Mouse (Mus musculus) limb, embryonic 14.5 days (tissue): ENCODE measurements around the gene Arl15. TPM values are rescaled to one million over a fixed set of nuclear protein-coding genes. Genes with fewer than 3 reads are reported as not detected.

Experiments
- ATAC-seq: fragments of 200-750 bp; cut with Nextera tagmentation; 2 replicates; pipeline ENCODE4 v1.8.0; 2017; ENCODE audit warnings: low read depth, moderate number of reproducible peaks, moderate TSS enrichment; ENCODE audit not compliant: low FRiP score
- DNase-seq: peaks from one replicate; pipeline ENCODE4 v3.0.0-alpha.2; 2015; ENCODE audit warnings: low spot score
- H3K27ac ChIP-seq: fragments of 300-500 bp; sonication (generic); replicated peaks from 2 replicates; pipeline ENCODE4 v1.5.1; 2014; ENCODE audit warnings: low read depth, mild to moderate bottlenecking, low read length, moderate library complexity, mixed read lengths
- H3K27me3 ChIP-seq: fragments of 300-500 bp; sonication (generic); 2 replicates; pipeline ENCODE4 v1.6.1; 2014; ENCODE audit warnings: low read length, mixed read lengths; ENCODE audit not compliant: control insufficient read depth, insufficient read depth
- H3K36me3 ChIP-seq: fragments of 300-500 bp; sonication (generic); 2 replicates; pipeline ENCODE4 v1.6.1; 2014; ENCODE audit warnings: mild to moderate bottlenecking, low read length, moderate library complexity, mixed read lengths; ENCODE audit not compliant: control insufficient read depth, insufficient read depth
- H3K4me1 ChIP-seq: fragments of 300-500 bp; sonication (generic); 2 replicates; pipeline ENCODE4 v1.6.1; 2014; ENCODE audit warnings: antibody characterized with exemption, low read length, mixed read lengths; ENCODE audit not compliant: control insufficient read depth, insufficient read depth
- H3K4me2 ChIP-seq: fragments of 300-500 bp; sonication (generic); replicated peaks from 2 replicates; pipeline ENCODE4 v1.6.1; 2014; ENCODE audit warnings: low read depth, mild to moderate bottlenecking, low read length, moderate library complexity; ENCODE audit not compliant: severe bottlenecking
- H3K4me3 ChIP-seq: fragments of 300-500 bp; sonication (generic); replicated peaks from 2 replicates; pipeline ENCODE4 v1.5.1; 2014; ENCODE audit warnings: low read length
- H3K9ac ChIP-seq: fragments of 300-500 bp; sonication (generic); 2 replicates; pipeline ENCODE4 v1.6.1; 2014; ENCODE audit warnings: mild to moderate bottlenecking, low read depth, low read length, moderate library complexity; ENCODE audit not compliant: severe bottlenecking
- H3K9me3 ChIP-seq: fragments of 300-500 bp; sonication (generic); 2 replicates; pipeline ENCODE4 v1.6.1; 2016; ENCODE audit warnings: low read length; ENCODE audit not compliant: control insufficient read depth
- POLR2A ChIP-seq: fragments of 200-500 bp; IDR thresholded peaks from 2 replicates; pipeline ENCODE4 v1.8.0; 2012; ENCODE audit warnings: inconsistent platforms, mild to moderate bottlenecking, moderate library complexity, borderline replicate concordance; ENCODE audit not compliant: insufficient read depth, insufficient read length; ENCODE audit errors: extremely low read depth
- WGBS: fragments of 180-500 bp; shearing (Covaris S2); extraction: QIAGEN DNeasy Blood & Tissue Kit; methylation state at CpG from one replicate; pipeline ENCODE4 v1.1.7; 2014; 5-methylcytosine and 5-hydroxymethylcytosine counted together
- polyA plus RNA-seq, 2 experiments: library from polyadenylated mRNA; depleted of rRNA in 1 of 2; stranded (reverse) in 1 of 2; unstranded in 1 of 2; fragments of >200 nt; fragmentation: Nextera tagmentation in 1 of 2; extraction: Ambion mirVana in 1 of 2; gene quantifications; 2 replicates each; pipeline versions ENCODE4 v1.2.1 to v1.2.3; 2012 to 2014

Arl15 gene
- polyA plus RNA-seq, 2 experiments, result 10.1 to 10.7 TPM

GRCm38 (mm10) chr13:113880564-113881171 lies 86.4 kb downstream of the Arl15 start:
- 0 out of 2 replicates have a peak overlapping the region, but pooled peaks have one; percentile 6 for H3K4me2 ChIP-seq
- WGBS, result 23% methylated on average over 19 of the region's 19 CpGs
- H3K27ac ChIP-seq, result no peak overlapping the region
- no peak overlapping the region for H3K4me3 ChIP-seq
- no peak for TF ChIP-seq POLR2A
- peaks cover 37% of the 10 kb centered on the region for H3K4me1 ChIP-seq
- H3K9me3 ChIP-seq, result no peaks in the 10 kb centered on the region
- H3K9ac ChIP-seq, result no peak overlapping the region
- H3K36me3 ChIP-seq, result no peaks in the 10 kb centered on the region
- no peak for ATAC-seq
- H3K27me3 ChIP-seq, result no peaks in the 10 kb centered on the region; the same call in none of the 2 replicates
- no peak for DNase-seq

GRCm38 (mm10) chr13:113882959-113883358 lies 88.7 kb downstream of the Arl15 start:
- H3K9ac ChIP-seq, result no peak overlapping the region
- H3K4me3 ChIP-seq, result no peak overlapping the region
- H3K4me1 ChIP-seq, result peaks cover 41% of the 10 kb centered on the region
- no peaks in the 10 kb centered on the region for H3K36me3 ChIP-seq
- H3K27ac ChIP-seq, result no peak overlapping the region
- H3K9me3 ChIP-seq, result no peaks in the 10 kb centered on the region
- no peak overlapping the region for H3K4me2 ChIP-seq
- H3K27me3 ChIP-seq, result no peaks in the 10 kb centered on the region; the same call in none of the 2 replicates
- WGBS, result 15% methylated on average over 1 of the region's 1 CpGs
- DNase-seq (no peak), ATAC-seq (no peak)
- TF ChIP-seq POLR2A, result no peak

GRCm38 (mm10) chr13:113887090-113887489 lies 92.8 kb downstream of the Arl15 start:
- no peak overlapping the region for H3K9ac ChIP-seq
- DNase-seq (no peak), ATAC-seq (no peak)
- TF ChIP-seq POLR2A, result no peak
- no peak overlapping the region for H3K4me3 ChIP-seq
- H3K27ac ChIP-seq, result no peak overlapping the region
- H3K4me1 ChIP-seq, result peaks cover 25% of the 10 kb centered on the region
- H3K4me2 ChIP-seq, result no peak overlapping the region
- no peaks in the 10 kb centered on the region for H3K36me3 ChIP-seq
- 69% methylated on average over 6 of the region's 6 CpGs for WGBS
- no peaks in the 10 kb centered on the region for H3K9me3 ChIP-seq
- no peaks in the 10 kb centered on the region for H3K27me3 ChIP-seq

GRCm38 (mm10) chr13:113888126-113888525 lies 93.8 kb downstream of the Arl15 start:
- no peak overlapping the region for H3K9ac ChIP-seq
- no peak for TF ChIP-seq POLR2A
- 43% methylated on average over 5 of the region's 5 CpGs for WGBS
- H3K9me3 ChIP-seq, result no peaks in the 10 kb centered on the region
- no peak overlapping the region for H3K4me3 ChIP-seq
- no peaks in the 10 kb centered on the region for H3K36me3 ChIP-seq
- H3K4me2 ChIP-seq, result no peak overlapping the region
- no peak overlapping the region for H3K27ac ChIP-seq
- ATAC-seq, result no peak
- H3K27me3 ChIP-seq, result no peaks in the 10 kb centered on the region
- no peak for DNase-seq
- H3K4me1 ChIP-seq, result peaks cover 17% of the 10 kb centered on the region

- ATAC-seq (no peak), DNase-seq (no peak)
- Histone ChIP-seq H3K4me1 (peaks cover 17% of the 10 kb centered on the region), H3K4me2 (peak overlapping the region; percentile 15; the same call in 1 of the 2 replicates), H3K36me3 (no peaks in the 10 kb centered on the region), H3K4me3 (no peak overlapping the region), H3K9ac (no peak overlapping the region), H3K27ac (no peak overlapping the region), H3K27me3 (no peaks in the 10 kb centered on the region), H3K9me3 (no peaks in the 10 kb centered on the region)
- TF ChIP-seq POLR2A, result no peak
- 50% methylated on average over 16 of the region's 16 CpGs for WGBS
These were observed 94.4 kb downstream of the Arl15 start for GRCm38 (mm10) chr13:113888704-113889103.
